Mouse (Mus musculus) forebrain, embryonic 15.5 days (tissue): ENCODE measurements around the gene Gm3409. TPM values are rescaled to one million over a fixed set of nuclear protein-coding genes. Genes with fewer than 3 reads are reported as not detected.
A peak's percentile ranks its signal among the peaks of the same experiment; 100 is the strongest.
"Not testable (repeated sequence)": the region's sequence is repeated elsewhere in the genome, so short reads cannot be mapped to it uniquely, and the experiment has no call there.

Experiments used
- ATAC-seq: fragments of 200-750 bp; cut with Nextera tagmentation; replicated peaks from 2 replicates; pipeline ENCODE4 v1.8.0; 2017; ENCODE audit warnings: mild to moderate bottlenecking, moderate TSS enrichment, moderate library complexity
- H3K27ac ChIP-seq: fragments of 300-500 bp; sonication (generic); replicated peaks from 2 replicates; pipeline ENCODE4 v1.5.1; 2015; ENCODE audit warnings: mild to moderate bottlenecking, inconsistent platforms
- H3K27me3 ChIP-seq: fragments of 300-500 bp; sonication (generic); 2 replicates; pipeline ENCODE4 v1.6.1; 2015; ENCODE audit warnings: inconsistent platforms
- H3K36me3 ChIP-seq: fragments of 300-500 bp; sonication (generic); 2 replicates; pipeline ENCODE4 v1.6.1; 2015; ENCODE audit warnings: mild to moderate bottlenecking, inconsistent platforms
- H3K4me1 ChIP-seq: fragments of 300-500 bp; sonication (generic); 2 replicates; pipeline ENCODE4 v1.6.1; 2015; ENCODE audit warnings: inconsistent platforms
- H3K4me2 ChIP-seq: fragments of 300-500 bp; sonication (generic); replicated peaks from 2 replicates; pipeline ENCODE4 v1.6.1; 2015; ENCODE audit warnings: mild to moderate bottlenecking, inconsistent platforms
- H3K4me3 ChIP-seq: fragments of 300-500 bp; sonication (generic); 2 replicates; pipeline ENCODE4 v1.5.1; 2015; ENCODE audit warnings: mild to moderate bottlenecking, inconsistent platforms
- H3K9ac ChIP-seq: fragments of 300-500 bp; sonication (generic); replicated peaks from 2 replicates; pipeline ENCODE4 v1.6.1; 2015; ENCODE audit warnings: mild to moderate bottlenecking, inconsistent platforms
- H3K9me3 ChIP-seq: fragments of 300-500 bp; sonication (generic); 2 replicates; pipeline ENCODE4 v1.6.1; 2016; ENCODE audit warnings: inconsistent platforms
- WGBS: fragments of 180-500 bp; shearing (Covaris S2); methylation state at CpG from one replicate; pipeline ENCODE4 v1.1.7; 2015; ENCODE audit warnings: mixed read lengths; 5-methylcytosine and 5-hydroxymethylcytosine counted together
- polyA plus RNA-seq: library from polyadenylated mRNA; unstranded; fragments of >200 nt; fragmentation: Nextera tagmentation; extraction: Ambion mirVana; gene quantifications from 2 replicates; pipeline ENCODE4 v1.2.1, GENCODE M21; 2015

Gene Gm3409
- polyA plus RNA-seq: not detected in 2 replicates

DNA sequence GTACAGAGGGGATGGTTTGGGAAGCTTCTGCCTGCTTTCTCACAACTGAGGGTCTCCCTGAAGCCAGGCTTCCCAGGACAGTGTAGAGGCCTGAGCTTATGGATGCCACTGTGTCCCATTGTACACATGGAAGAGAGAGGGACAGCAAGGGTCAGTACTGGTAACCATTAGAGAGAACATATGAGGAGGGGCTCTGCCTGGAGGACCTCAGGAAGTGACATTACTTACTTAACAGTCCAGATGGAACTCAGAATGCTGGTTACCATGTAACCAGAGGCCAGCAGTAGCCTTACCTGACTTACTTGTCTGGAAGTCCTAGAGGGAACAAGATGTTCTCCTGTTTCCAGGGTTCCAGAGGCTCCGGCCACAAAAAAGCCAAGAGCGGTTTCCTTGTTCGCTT lies at the start of gene Gm3409:
TSS of gene Gm3409 (plus strand) at position 301 of the 400 bp plus-strand sequence.
- H3K4me1 ChIP-seq, ATAC-seq, H3K27ac ChIP-seq, H3K9me3 ChIP-seq, H3K4me2 ChIP-seq, H3K9ac ChIP-seq, H3K27me3 ChIP-seq, H3K4me3 ChIP-seq, H3K36me3 ChIP-seq: not testable (repeated sequence)
- WGBS: 100% methylated on average over 3 of the region's 3 CpGs

DNA sequence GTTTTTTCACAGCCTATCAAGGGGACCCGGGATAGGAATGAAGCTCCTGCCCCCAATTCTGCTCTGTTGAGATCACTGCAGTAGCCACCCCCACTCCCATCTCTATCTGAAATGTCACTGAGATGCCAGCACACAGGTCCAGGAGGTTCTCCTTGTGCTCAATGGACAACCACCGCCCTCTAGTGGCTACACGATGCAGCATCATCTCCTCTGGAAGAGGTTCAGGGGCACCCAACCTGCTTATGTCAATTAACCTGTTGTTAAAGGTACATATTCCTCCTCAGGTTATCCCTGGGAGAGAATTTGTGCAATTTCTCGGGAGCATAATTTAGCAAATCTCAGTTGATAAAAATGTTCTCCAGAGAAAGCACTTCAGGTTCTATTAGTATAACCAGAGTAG lies 48.5 kb upstream of the Gm3409 start:
- ATAC-seq, H3K27ac ChIP-seq, H3K36me3 ChIP-seq, H3K9me3 ChIP-seq, H3K4me3 ChIP-seq, H3K27me3 ChIP-seq, H3K9ac ChIP-seq, H3K4me2 ChIP-seq, H3K4me1 ChIP-seq: not testable (repeated sequence)
- WGBS: 14% methylated on average over 3 of the region's 4 CpGs

DNA sequence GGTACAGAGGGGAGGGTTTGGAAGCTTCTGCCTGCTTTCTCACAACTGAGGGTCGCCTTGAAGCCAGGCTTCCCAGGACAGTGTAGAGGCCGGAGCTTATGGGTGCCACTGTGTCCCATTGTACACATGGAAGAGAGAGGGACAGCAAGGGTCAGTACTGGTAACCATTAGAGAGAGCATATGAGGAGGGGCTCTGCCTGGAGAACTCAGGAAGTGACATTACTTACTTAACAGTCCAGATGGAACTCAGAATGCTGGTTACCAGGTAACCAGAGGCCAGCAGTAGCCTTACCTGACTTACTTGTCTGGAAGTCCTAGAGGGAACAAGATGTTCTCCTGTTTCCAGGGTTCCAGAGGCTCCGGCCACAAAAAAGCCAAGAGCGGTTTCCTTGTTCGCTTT lies 46.4 kb upstream of the Gm3409 start, which contains the start of gene Gm6370:
TSS of gene Gm6370 (plus strand) at position 301 of the 400 bp plus-strand sequence.
- not testable (repeated sequence) for H3K27ac ChIP-seq, ATAC-seq, H3K4me2 ChIP-seq, H3K9ac ChIP-seq, H3K9me3 ChIP-seq, H3K27me3 ChIP-seq, H3K4me1 ChIP-seq, H3K36me3 ChIP-seq, H3K4me3 ChIP-seq
- WGBS: no CpG with 5 or more reads among the region's 5 CpGs

DNA sequence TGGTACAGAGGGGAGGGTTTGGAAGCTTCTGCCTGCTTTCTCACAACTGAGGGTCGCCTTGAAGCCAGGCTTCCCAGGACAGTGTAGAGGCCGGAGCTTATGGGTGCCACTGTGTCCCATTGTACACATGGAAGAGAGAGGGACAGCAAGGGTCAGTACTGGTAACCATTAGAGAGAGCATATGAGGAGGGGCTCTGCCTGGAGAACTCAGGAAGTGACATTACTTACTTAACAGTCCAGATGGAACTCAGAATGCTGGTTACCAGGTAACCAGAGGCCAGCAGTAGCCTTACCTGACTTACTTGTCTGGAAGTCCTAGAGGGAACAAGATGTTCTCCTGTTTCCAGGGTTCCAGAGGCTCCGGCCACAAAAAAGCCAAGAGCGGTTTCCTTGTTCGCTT lies 35.3 kb upstream of the Gm3409 start, which contains the start of gene 4930449I24Rik:
TSS of gene 4930449I24Rik (plus strand) at position 301 of the 400 bp plus-strand sequence.
- not testable (repeated sequence) for H3K9me3 ChIP-seq, H3K4me1 ChIP-seq, H3K27me3 ChIP-seq, H3K36me3 ChIP-seq, H3K27ac ChIP-seq, H3K4me3 ChIP-seq, H3K4me2 ChIP-seq, H3K9ac ChIP-seq, ATAC-seq
- no CpG with 5 or more reads among the region's 5 CpGs for WGBS

DNA sequence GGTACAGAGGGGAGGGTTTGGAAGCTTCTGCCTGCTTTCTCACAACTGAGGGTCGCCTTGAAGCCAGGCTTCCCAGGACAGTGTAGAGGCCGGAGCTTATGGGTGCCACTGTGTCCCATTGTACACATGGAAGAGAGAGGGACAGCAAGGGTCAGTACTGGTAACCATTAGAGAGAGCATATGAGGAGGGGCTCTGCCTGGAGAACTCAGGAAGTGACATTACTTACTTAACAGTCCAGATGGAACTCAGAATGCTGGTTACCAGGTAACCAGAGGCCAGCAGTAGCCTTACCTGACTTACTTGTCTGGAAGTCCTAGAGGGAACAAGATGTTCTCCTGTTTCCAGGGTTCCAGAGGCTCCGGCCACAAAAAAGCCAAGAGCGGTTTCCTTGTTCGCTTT lies 23.6 kb upstream of the Gm3409 start, which contains the start of gene Gm3402:
TSS of gene Gm3402 (plus strand) at position 301 of the 400 bp plus-strand sequence.
- 93% methylated on average over 2 of the region's 5 CpGs for whole genome bisulfite sequencing
- not testable (repeated sequence) for ATAC-seq, H3K4me1 ChIP-seq, H3K4me3 ChIP-seq, H3K4me2 ChIP-seq, H3K27ac ChIP-seq, H3K36me3 ChIP-seq, H3K9ac ChIP-seq, H3K27me3 ChIP-seq, H3K9me3 ChIP-seq

DNA sequence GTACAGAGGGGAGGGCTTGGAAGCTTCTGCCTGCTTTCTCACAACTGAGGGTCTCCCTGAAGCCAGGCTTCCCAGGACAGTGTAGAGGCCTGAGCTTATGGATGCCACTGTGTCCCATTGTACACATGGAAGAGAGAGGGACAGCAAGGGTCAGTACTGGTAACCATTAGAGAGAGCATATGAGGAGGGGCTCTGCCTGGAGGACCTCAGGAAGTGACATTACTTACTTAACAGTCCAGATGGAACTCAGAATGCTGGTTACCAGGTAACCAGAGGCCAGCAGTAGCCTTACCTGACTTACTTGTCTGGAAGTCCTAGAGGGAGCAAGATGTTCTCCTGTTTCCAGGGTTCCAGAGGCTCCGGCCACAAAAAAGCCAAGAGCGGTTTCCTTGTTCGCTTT lies 11.9 kb upstream of the Gm3409 start, which contains the start of gene Gm3404:
TSS of gene Gm3404 (plus strand) at position 301 of the 400 bp plus-strand sequence.
- not testable (repeated sequence) for H3K9me3 ChIP-seq, ATAC-seq
- WGBS: 95% methylated on average over 3 of the region's 3 CpGs

DNA sequence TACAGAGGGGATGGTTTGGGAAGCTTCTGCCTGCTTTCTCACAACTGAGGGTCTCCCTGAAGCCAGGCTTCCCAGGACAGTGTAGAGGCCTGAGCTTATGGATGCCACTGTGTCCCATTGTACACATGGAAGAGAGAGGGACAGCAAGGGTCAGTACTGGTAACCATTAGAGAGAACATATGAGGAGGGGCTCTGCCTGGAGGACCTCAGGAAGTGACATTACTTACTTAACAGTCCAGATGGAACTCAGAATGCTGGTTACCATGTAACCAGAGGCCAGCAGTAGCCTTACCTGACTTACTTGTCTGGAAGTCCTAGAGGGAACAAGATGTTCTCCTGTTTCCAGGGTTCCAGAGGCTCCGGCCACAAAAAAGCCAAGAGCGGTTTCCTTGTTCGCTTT lies 18.4 kb downstream of the Gm3409 start, which contains the start of gene Gm3415:
TSS of gene Gm3415 (plus strand) at position 301 of the 400 bp plus-strand sequence.
- not testable (repeated sequence) for H3K27me3 ChIP-seq, H3K4me3 ChIP-seq, ATAC-seq, H3K4me1 ChIP-seq, H3K36me3 ChIP-seq, H3K27ac ChIP-seq, H3K9ac ChIP-seq, H3K9me3 ChIP-seq, H3K4me2 ChIP-seq
- no CpG with 5 or more reads among the region's 3 CpGs for WGBS

More for the DNA sequence above, 11.9 kb upstream of the Gm3409 start, which contains the start of gene Gm3404:
- H3K36me3 ChIP-seq, H3K4me2 ChIP-seq, H3K4me1 ChIP-seq, H3K27ac ChIP-seq, H3K9ac ChIP-seq, H3K4me3 ChIP-seq, H3K27me3 ChIP-seq: not testable (repeated sequence)

DNA sequence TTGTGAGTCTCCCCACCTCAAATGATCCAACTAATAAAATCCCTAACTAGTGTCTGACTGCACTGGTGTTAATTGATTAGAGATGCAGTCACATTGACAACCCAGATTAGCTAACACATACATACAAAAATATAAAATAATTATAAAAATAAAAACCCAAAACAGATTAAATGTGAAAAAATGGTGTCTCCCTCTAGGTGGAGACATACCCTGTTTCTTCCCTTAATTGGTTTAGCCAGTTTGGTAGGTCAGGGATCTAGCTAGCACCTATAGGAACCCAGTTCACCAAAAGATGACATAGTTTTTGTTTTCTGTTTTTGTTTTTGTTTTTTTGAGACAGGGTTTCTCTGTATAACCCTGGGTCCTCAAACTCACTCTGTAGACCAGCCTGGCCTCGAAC lies 26.8 kb downstream of the Gm3409 start:
- H3K4me2 ChIP-seq: no peak overlapping the region
- no peak for ATAC-seq
- H3K36me3 ChIP-seq: no peaks in the 10 kb centered on the region
- H3K9ac ChIP-seq: no peak overlapping the region
- 81% methylated on average over 1 of the region's 1 CpGs for WGBS
- H3K27me3 ChIP-seq: no peaks in the 10 kb centered on the region
- peaks cover 2% of the 10 kb centered on the region; the same call in 1 of the 2 replicates for H3K9me3 ChIP-seq
- H3K4me1 ChIP-seq: no peaks in the 10 kb centered on the region
- H3K4me3 ChIP-seq: no peak overlapping the region
- H3K27ac ChIP-seq: no peak overlapping the region

DNA sequence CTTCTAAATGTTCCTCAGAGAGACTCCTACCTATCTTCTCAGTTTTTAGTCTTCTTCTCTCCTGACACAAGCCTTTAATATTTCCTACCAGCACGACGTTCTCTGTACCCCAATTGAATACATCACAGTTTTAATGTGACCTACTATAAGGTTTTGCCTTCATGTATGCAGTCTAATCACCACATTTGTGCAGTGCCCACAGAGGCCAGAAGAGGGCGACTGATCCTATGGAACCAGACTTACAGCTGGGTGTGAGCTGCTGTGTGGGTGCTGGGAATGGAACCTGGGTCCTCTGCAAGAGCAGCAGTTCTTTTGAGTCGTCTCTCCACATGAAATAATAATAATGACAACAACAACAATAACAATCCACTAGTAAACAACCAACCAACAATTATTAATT lies 29.6 kb downstream of the Gm3409 start:
- H3K4me2 ChIP-seq: no peak overlapping the region
- 71% methylated on average over 4 of the region's 4 CpGs for WGBS
- H3K36me3 ChIP-seq: no peaks in the 10 kb centered on the region
- H3K9me3 ChIP-seq: peaks cover 2% of the 10 kb centered on the region; the same call in 1 of the 2 replicates
- peaks cover 6% of the 10 kb centered on the region; the same call in 1 of the 2 replicates for H3K4me1 ChIP-seq
- no peaks in the 10 kb centered on the region for H3K27me3 ChIP-seq
- no peak overlapping the region for H3K9ac ChIP-seq
- no peak for ATAC-seq
- no peak overlapping the region for H3K4me3 ChIP-seq
- H3K27ac ChIP-seq: no peak overlapping the region

DNA sequence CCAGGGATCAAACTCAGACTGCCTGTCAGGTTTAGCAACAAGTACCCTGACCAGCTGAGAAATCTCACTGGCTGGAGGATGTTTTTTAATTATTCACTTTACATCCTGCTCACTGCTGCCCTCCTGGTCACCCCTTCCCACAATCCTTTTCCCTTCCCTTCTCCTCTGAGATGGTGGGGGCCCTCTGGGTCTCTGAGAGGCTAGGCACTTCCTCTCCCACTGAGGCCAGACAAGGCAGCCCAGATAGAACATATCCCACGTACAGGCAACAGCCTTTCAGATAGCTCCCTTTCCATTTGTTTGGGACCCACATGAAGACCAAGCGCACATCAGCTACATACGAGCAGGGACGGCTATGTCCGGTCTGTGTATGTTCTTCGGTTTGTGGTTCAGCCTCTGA lies 32.7 kb downstream of the Gm3409 start:
- H3K9me3 ChIP-seq, H3K9ac ChIP-seq, H3K4me1 ChIP-seq, H3K27me3 ChIP-seq, H3K36me3 ChIP-seq, H3K4me2 ChIP-seq, H3K27ac ChIP-seq, H3K4me3 ChIP-seq, ATAC-seq: not testable (repeated sequence)
- 89% methylated on average over 6 of the region's 6 CpGs for WGBS

DNA sequence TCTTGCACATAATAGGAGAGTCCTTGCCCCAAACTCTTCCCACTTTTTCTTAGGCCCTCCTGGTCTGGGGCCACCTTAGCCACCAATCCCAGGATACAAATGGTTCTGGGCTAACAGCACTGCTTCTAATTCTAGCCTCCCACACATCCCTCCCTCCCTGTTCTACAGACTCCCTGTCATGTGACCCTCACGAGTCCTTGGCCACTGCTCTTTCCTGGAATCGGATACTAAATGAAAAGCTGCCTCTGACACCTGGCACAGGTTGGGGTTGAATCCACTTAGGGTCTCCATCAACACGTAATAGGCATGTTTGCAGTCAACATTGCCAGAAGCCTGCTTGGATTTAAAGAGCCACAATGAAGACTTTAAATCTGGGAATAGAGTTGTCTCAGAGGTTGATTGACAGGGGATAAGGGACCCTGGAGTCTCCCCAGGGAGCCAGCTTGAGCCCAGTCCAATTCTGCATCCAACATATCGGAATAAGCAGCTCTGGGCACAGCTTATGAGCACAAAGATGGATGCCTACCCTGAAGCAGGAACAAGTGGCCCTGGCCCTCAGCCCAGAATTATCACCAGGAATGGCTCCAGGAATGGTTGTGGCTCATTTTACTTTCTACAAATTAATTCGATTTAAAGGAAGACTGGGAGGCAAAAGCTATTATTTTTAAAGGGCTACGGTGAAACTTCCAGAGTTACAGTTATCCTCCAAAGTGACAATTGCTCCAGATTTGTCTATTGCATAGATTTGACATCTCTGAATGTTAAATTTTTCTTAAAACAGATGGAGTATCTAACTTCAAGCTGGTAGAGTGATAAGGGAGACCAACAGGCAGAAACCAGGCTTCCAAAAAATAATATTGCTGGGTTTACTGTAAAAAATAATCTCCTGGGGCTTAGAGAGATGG lies 34.6 kb downstream of the Gm3409 start:
- H3K36me3 ChIP-seq, H3K4me3 ChIP-seq, H3K27me3 ChIP-seq, H3K4me1 ChIP-seq, H3K9ac ChIP-seq, H3K4me2 ChIP-seq, H3K9me3 ChIP-seq: not testable (repeated sequence)
- 28% methylated on average over 6 of the region's 6 CpGs for WGBS
- peak overlapping the region; percentile 71 for H3K27ac ChIP-seq
- ATAC-seq: peak; percentile 97

DNA sequence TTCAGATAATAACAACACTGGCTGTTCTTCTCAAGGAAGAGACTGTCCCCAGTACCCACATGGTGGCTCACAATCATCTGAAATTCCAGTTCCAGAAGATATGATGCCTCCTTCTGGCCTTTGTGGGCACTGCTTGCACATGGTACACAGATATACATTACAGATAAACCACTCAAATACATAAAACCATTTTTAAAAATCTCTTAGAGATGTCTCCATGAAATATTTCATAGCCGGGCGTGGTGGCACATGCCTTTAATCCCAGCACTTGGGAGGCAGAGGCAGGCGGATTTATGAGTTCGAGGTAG lies 35.2 kb downstream of the Gm3409 start:
- H3K27me3 ChIP-seq, ATAC-seq, H3K4me1 ChIP-seq, H3K9me3 ChIP-seq, H3K9ac ChIP-seq, H3K4me3 ChIP-seq, H3K36me3 ChIP-seq, H3K4me2 ChIP-seq: not testable (repeated sequence)
- peak overlapping the region; percentile 71 for H3K27ac ChIP-seq
- 96% methylated on average over 4 of the region's 4 CpGs for WGBS
